Mouse (Mus musculus) spleen, adult 2 months (tissue): ENCODE data around the gene Mob1b. TPM values are rescaled to one million over a fixed set of nuclear protein-coding genes. Genes with fewer than 3 reads are reported as not detected.

Source experiments
- DNase-seq, 2 experiments: peaks; one replicate each; pipeline versions ENCODE4 v3.0.0 to v3.0.0-alpha.2; 2012 to 2021; ENCODE audit warnings: low spot score in 2 of 2, low read depth in 1 of 2
- H3K27ac ChIP-seq: fragments of 200-500 bp; 2 replicates; pipeline ENCODE4 v1.5.1; 2012; ENCODE audit warnings: low read length, inconsistent platforms; ENCODE audit not compliant: insufficient read depth
- H3K27me3 ChIP-seq: fragments of 200-500 bp; 2 replicates; pipeline ENCODE4 v1.6.1; 2012; ENCODE audit warnings: mild to moderate bottlenecking, moderate library complexity, low read length, inconsistent platforms; ENCODE audit not compliant: control insufficient read depth, insufficient read depth
- H3K36me3 ChIP-seq: fragments of 200-500 bp; 2 replicates; pipeline ENCODE4 v1.6.1; 2012; ENCODE audit warnings: mild to moderate bottlenecking, low read length, inconsistent platforms; ENCODE audit not compliant: control insufficient read depth, insufficient read depth
- H3K4me1 ChIP-seq: fragments of 200-500 bp; 2 replicates; pipeline ENCODE4 v1.6.1; 2011; ENCODE audit warnings: inconsistent platforms; ENCODE audit not compliant: control insufficient read depth, insufficient read depth, insufficient read length
- H3K4me3 ChIP-seq: fragments of 200-500 bp; 2 replicates; pipeline ENCODE4 v1.5.1; 2011; ENCODE audit warnings: mild to moderate bottlenecking, inconsistent platforms; ENCODE audit not compliant: insufficient read depth, insufficient read length; ENCODE audit errors: extremely low read depth
- CTCF ChIP-seq: fragments of 200-500 bp; IDR thresholded peaks from 2 replicates; pipeline ENCODE4 v1.5.1; 2011; ENCODE audit warnings: mild to moderate bottlenecking, inconsistent platforms; ENCODE audit not compliant: insufficient read depth, insufficient read length, insufficient replicate concordance; ENCODE audit errors: extremely low read depth
- POLR2A ChIP-seq: fragments of 200-500 bp; IDR thresholded peaks from 2 replicates; pipeline ENCODE4 v1.6.1; 2011; ENCODE audit warnings: low read depth, low read length, inconsistent platforms
- WGBS: fragments of 180-500 bp; shearing (Covaris S2); methylation state at CpG from one replicate; pipeline ENCODE4 v1.1.7; 2018; 5-methylcytosine and 5-hydroxymethylcytosine counted together
- polyA plus RNA-seq: library from polyadenylated mRNA; depleted of rRNA; stranded (reverse); fragments of >200 nt; gene quantifications from 2 replicates; pipeline ENCODE4 v1.2.3, GENCODE M21; 2012

The Mob1b gene
- polyA plus RNA-seq, 1 experiment = 1.1 TPM

- H3K4me1 ChIP-seq = no peaks in the 10 kb centered on the region
- DNase-seq = no peak
- no peak overlapping the region for H3K27ac ChIP-seq
- 80% methylated on average over 3 of the region's 3 CpGs for WGBS
- TF ChIP-seq POLR2A (no peak), CTCF (no peak)
- no peaks in the 10 kb centered on the region for H3K36me3 ChIP-seq
- peaks cover 1% of the 10 kb centered on the region; the same call in 1 of the 2 replicates for H3K27me3 ChIP-seq
- H3K4me3 ChIP-seq = no peak overlapping the region
Observed at GRCm38 (mm10) chr5:88689279-88689938, 31.2 kb upstream of the Mob1b start.

- H3K36me3 ChIP-seq = no peaks in the 10 kb centered on the region
- TF ChIP-seq POLR2A (no peak), CTCF (no peak)
- H3K4me3 ChIP-seq = no peak overlapping the region
- no peaks in the 10 kb centered on the region for H3K27me3 ChIP-seq
- no peaks in the 10 kb centered on the region for H3K4me1 ChIP-seq
- DNase-seq = no peak
- 84% methylated on average over 10 of the region's 10 CpGs for WGBS
- no peak overlapping the region for H3K27ac ChIP-seq
Observed at GRCm38 (mm10) chr5:88690681-88691505, 29.8 kb upstream of the Mob1b start.

GRCm38 (mm10) chr5:88691506-88692095, 29.1 kb upstream of the Mob1b start:
- H3K36me3 ChIP-seq = no peaks in the 10 kb centered on the region
- no peak for TF ChIP-seq CTCF
- TF ChIP-seq POLR2A = no peak
- no peak overlapping the region for H3K27ac ChIP-seq
- DNase-seq = no peak
- no peaks in the 10 kb centered on the region for H3K27me3 ChIP-seq
- no peaks in the 10 kb centered on the region for H3K4me1 ChIP-seq
- H3K4me3 ChIP-seq = no peak overlapping the region
- 86% methylated on average over 6 of the region's 6 CpGs for WGBS

- TF ChIP-seq CTCF (no peak), POLR2A (no peak)
- H3K27me3 ChIP-seq = no peaks in the 10 kb centered on the region
- WGBS = 95% methylated on average over 4 of the region's 4 CpGs
- DNase-seq = no peak
- no peak overlapping the region for H3K4me3 ChIP-seq
- no peaks in the 10 kb centered on the region for H3K4me1 ChIP-seq
- H3K27ac ChIP-seq = no peak overlapping the region
- no peaks in the 10 kb centered on the region for H3K36me3 ChIP-seq
Observed at GRCm38 (mm10) chr5:88692586-88692985, 28.1 kb upstream of the Mob1b start.

GRCm38 (mm10) chr5:88693057-88693456, 27.6 kb upstream of the Mob1b start:
- Histone ChIP-seq H3K27ac (no peak overlapping the region), H3K27me3 (no peaks in the 10 kb centered on the region), H3K4me1 (no peaks in the 10 kb centered on the region), H3K4me3 (no peak overlapping the region), H3K36me3 (no peaks in the 10 kb centered on the region)
- TF ChIP-seq CTCF = no peak
- no peak for TF ChIP-seq POLR2A
- no peak for DNase-seq

- no peak overlapping the region for H3K4me3 ChIP-seq
- TF ChIP-seq CTCF = no peak
- no peak for TF ChIP-seq POLR2A
- WGBS = 81% methylated on average over 5 of the region's 5 CpGs
- no peaks in the 10 kb centered on the region for H3K27me3 ChIP-seq
- no peaks in the 10 kb centered on the region for H3K4me1 ChIP-seq
- no peaks in the 10 kb centered on the region for H3K36me3 ChIP-seq
- no peak overlapping the region for H3K27ac ChIP-seq
- DNase-seq = no peak
Observed at GRCm38 (mm10) chr5:88697291-88697690, 23.4 kb upstream of the Mob1b start.
